Mouse (Mus musculus) midbrain, embryonic 11.5 days (tissue): ENCODE results near the gene Frmpd2. TPM values are rescaled to one million over a fixed set of nuclear protein-coding genes. Genes with fewer than 3 reads are reported as not detected.

Experiments used
- ATAC-seq: fragments of 200-750 bp; cut with Nextera tagmentation; 2 replicates; pipeline ENCODE4 v1.8.0; 2017; ENCODE audit warnings: moderate TSS enrichment, moderate library complexity; ENCODE audit not compliant: low FRiP score
- DNase-seq: peaks from one replicate; pipeline ENCODE4 v3.0.0; 2015; ENCODE audit warnings: low spot score; ENCODE audit errors: missing footprints
- H3K27ac ChIP-seq: fragments of 300-500 bp; sonication (generic); 2 replicates; pipeline ENCODE4 v1.5.1; 2014; ENCODE audit warnings: low read depth, low read length
- H3K27me3 ChIP-seq: fragments of 300-500 bp; sonication (generic); 2 replicates; pipeline ENCODE4 v1.6.1; 2014; ENCODE audit warnings: mild to moderate bottlenecking, low read length, moderate library complexity, mixed read lengths; ENCODE audit not compliant: control insufficient read depth, insufficient read depth
- H3K36me3 ChIP-seq: fragments of 300-500 bp; sonication (generic); 2 replicates; pipeline ENCODE4 v1.6.1; 2014; ENCODE audit warnings: mild to moderate bottlenecking, low read length, moderate library complexity, mixed read lengths; ENCODE audit not compliant: control insufficient read depth, insufficient read depth
- H3K4me1 ChIP-seq: fragments of 300-500 bp; sonication (generic); 2 replicates; pipeline ENCODE4 v1.6.1; 2014; ENCODE audit warnings: low read length; ENCODE audit not compliant: control insufficient read depth, insufficient read depth
- H3K4me2 ChIP-seq: fragments of 300-500 bp; sonication (generic); 2 replicates; pipeline ENCODE4 v1.6.1; 2014; ENCODE audit warnings: mild to moderate bottlenecking, moderate library complexity
- H3K4me3 ChIP-seq: fragments of 300-500 bp; sonication (generic); 2 replicates; pipeline ENCODE4 v1.5.1; 2014; ENCODE audit warnings: low read depth, low read length
- H3K9ac ChIP-seq: fragments of 300-500 bp; sonication (generic); 2 replicates; pipeline ENCODE4 v1.6.1; 2014; ENCODE audit warnings: low read length
- H3K9me3 ChIP-seq: fragments of 300-500 bp; sonication (generic); 2 replicates; pipeline ENCODE4 v1.6.1; 2016; ENCODE audit warnings: low read length; ENCODE audit not compliant: control insufficient read depth
- WGBS: fragments of 180-500 bp; shearing (Covaris S2); extraction: QIAGEN DNeasy Blood & Tissue Kit; methylation state at CpG from one replicate; pipeline ENCODE4 v1.1.7; 2014; 5-methylcytosine and 5-hydroxymethylcytosine counted together
- polyA plus RNA-seq: library from polyadenylated mRNA; unstranded; fragments of >200 nt; fragmentation: Nextera tagmentation; extraction: Ambion mirVana; gene quantifications from 2 replicates; pipeline ENCODE4 v1.2.1, GENCODE M21; 2014

Gene Frmpd2
- polyA plus RNA-seq, 1 experiment from 2014 or later: 0.07 TPM

DNA sequence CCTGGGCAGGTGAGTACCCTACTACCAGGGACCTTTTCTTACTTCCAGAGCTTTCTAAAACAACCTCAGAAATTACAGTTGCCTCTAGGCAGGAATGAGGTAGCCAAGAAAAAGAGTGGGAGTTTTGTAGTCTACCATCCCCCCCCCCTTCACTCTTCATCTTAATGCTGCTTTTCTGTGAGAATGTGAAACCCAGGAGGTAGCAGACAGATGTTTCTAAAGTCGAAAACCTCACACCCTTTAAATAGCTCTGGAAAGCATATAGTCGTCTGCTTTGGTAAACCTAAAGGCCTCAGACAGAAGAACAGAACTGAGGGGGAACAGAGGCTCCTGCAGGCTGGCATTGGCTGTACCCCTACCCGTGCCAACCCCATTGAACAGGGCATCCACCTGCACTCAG, 77.2 kb downstream of the Frmpd2 start:
- no peak for ATAC-seq
- no peak for DNase-seq

DNA sequence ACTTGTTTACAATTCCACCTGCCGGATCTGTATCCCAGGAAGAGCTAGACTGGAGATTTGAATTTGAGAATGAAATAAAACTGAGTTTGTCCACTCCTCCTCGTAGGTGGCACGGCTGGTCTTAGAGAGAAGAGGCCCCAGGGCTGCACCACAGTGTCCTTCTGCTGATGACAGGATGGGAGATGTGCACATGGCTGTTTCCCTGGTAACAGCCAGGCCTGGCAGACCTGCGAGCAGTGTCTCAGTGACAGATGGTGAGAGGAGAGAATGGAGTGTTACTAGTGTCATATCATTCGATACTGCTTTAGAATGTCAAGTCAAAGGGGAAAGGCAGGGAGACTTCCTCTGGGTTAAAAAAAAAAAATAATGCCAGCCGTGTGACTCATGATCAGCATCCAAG, 78.4 kb downstream of the Frmpd2 start:
- Histone ChIP-seq H3K9ac (no peak overlapping the region), H3K27ac (no peak overlapping the region), H3K4me3 (no peak overlapping the region), H3K36me3 (no peaks in the 10 kb centered on the region), H3K4me2 (no peak overlapping the region), H3K9me3 (no peaks in the 10 kb centered on the region), H3K4me1 (no peaks in the 10 kb centered on the region), H3K27me3 (no peaks in the 10 kb centered on the region)
- no peak for DNase-seq
- 76% methylated on average over 6 of the region's 6 CpGs for WGBS
- ATAC-seq: no peak

More for the DNA sequence above, 77.2 kb downstream of the Frmpd2 start:
- 74% methylated on average over 3 of the region's 3 CpGs for WGBS
- H3K4me3 ChIP-seq: no peak overlapping the region
- no peaks in the 10 kb centered on the region for H3K36me3 ChIP-seq
- no peaks in the 10 kb centered on the region for H3K4me1 ChIP-seq
- H3K4me2 ChIP-seq: no peak overlapping the region
- H3K9me3 ChIP-seq: no peaks in the 10 kb centered on the region
- no peak overlapping the region for H3K9ac ChIP-seq
- no peak overlapping the region for H3K27ac ChIP-seq
- no peaks in the 10 kb centered on the region for H3K27me3 ChIP-seq

DNA sequence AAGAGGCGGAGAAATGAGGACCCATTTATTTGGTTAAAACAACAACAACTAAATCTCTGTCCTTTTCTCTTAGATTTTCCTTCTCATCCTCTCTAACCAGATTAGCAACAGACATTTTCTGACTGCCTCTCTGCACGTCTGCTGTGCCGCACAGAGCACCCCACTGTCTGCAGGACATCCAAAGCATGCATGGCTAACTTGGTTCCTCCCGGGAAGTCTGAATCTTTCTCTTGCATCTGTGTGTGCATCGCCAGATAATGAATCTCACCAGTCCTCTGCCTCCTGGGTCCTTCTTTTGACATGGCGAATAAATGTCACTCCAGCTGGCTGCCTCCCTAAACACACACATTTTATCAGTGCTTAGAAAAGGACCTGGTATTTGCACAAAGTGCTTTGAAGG, 99.2 kb downstream of the Frmpd2 start:
- Histone ChIP-seq H3K4me2 (no peak overlapping the region), H3K4me1 (peaks cover 3% of the 10 kb centered on the region; the same call in 1 of the 2 replicates)
- 17% methylated on average over 6 of the region's 6 CpGs for WGBS

DNA sequence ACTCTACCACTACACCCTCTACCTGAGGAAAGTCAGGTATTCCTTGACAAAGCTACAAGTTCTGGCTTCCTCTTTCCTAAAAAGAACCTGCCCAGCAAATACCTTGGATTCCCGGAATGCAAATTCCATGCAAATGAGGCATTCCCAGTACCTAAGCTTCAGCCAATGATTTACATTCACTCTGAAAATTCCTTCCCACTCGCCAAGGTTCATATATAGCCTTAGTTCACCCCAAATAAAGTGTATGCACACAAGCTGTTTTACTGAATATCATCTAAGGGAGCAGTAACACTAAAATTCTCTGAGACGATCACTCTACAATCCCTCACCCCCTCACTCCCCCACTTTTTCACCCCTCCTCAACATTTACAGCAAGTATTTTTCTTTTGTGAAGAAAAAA, 102.1 kb downstream of the Frmpd2 start:
- 74% methylated on average over 3 of the region's 3 CpGs for WGBS
- Histone ChIP-seq H3K9ac (no peak overlapping the region), H3K4me1 (peaks cover 3% of the 10 kb centered on the region; the same call in 1 of the 2 replicates), H3K4me2 (no peak overlapping the region), H3K36me3 (no peaks in the 10 kb centered on the region), H3K4me3 (no peak overlapping the region), H3K27ac (no peak overlapping the region), H3K9me3 (no peaks in the 10 kb centered on the region), H3K27me3 (no peaks in the 10 kb centered on the region)
- ATAC-seq (no peak), DNase-seq (no peak)

More for the DNA sequence above, 99.2 kb downstream of the Frmpd2 start:
- H3K27me3 ChIP-seq: no peaks in the 10 kb centered on the region
- ATAC-seq (no peak), DNase-seq (no peak)
- H3K4me3 ChIP-seq: no peak overlapping the region
- H3K9ac ChIP-seq: no peak overlapping the region
- no peaks in the 10 kb centered on the region for H3K36me3 ChIP-seq
- H3K27ac ChIP-seq: no peak overlapping the region
- H3K9me3 ChIP-seq: no peaks in the 10 kb centered on the region

DNA sequence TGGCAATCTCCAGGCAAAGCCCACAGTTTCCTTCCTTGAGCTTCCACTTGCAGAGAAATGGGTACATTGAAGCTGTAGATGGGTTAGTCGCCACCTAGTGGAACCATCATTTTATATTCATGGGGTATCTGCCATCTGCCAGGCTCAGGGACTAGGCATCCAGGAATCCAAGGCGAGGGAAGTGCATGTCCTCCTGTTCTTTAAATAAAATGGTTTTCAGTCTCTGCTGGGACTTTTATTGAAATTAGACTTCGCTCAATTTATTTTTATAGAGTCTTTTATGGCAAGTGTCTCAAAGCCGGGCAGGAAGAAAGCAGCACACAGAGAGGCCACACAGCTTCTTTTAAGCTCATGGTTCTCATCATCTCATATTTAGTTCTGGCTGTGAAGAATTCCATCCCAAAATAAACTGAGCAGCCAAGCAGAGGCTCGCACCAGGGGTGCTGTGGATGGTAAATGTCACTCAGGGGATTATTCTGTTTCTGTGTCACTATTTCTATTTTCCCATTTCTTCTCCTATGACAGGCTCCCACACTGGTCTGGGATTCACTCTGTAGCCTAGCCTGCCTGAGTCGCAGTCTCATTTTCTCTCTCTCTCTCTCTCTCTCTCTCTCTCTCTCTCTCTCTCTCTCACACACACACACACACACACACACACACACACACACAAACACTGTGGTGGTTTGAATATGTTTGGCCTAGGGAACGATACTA, 108.4 kb downstream of the Frmpd2 start:
- Histone ChIP-seq H3K9ac (no peak overlapping the region), H3K4me2 (no peak overlapping the region), H3K36me3 (no peaks in the 10 kb centered on the region), H3K4me1 (no peaks in the 10 kb centered on the region), H3K4me3 (no peak overlapping the region), H3K9me3 (no peaks in the 10 kb centered on the region), H3K27ac (no peak overlapping the region), H3K27me3 (no peaks in the 10 kb centered on the region)
- WGBS: 69% methylated on average over 7 of the region's 7 CpGs
- no peak for DNase-seq
- ATAC-seq: no peak

DNA sequence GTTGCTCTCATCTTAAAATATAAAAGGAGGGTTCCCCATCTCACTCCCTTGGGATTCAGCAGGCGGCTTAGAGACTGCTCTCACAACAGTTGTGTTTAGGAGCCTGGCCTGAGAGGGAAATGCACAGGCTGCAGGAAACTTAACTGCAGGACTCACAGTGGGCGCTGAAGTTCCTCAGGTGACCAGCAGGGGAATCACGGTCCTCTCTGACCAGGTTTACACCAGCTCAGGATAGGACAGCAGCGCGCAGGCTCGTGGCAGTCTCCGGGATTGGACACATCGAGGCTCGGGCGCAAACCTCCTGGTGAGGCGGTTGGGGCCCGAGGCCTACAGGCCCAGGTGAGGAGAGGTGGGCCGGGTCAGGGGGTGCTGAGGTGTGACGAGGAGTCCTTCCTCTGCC, 117.5 kb downstream of the Frmpd2 start, which contains the start of gene Ptpn20:
TSS of gene Ptpn20 (plus strand) at position 257 of the 400 bp plus-strand sequence.
- H3K27me3 ChIP-seq: no peaks in the 10 kb centered on the region
- no peak within 1 kb of the TSS for H3K4me2 ChIP-seq
- H3K9ac ChIP-seq: no peak within 1 kb of the TSS
- no peaks in the 10 kb centered on the region for H3K36me3 ChIP-seq
- H3K9me3 ChIP-seq: no peaks in the 10 kb centered on the region
- no peaks in the 10 kb centered on the region for H3K4me1 ChIP-seq
- ATAC-seq (no peak), DNase-seq (no peak)
- 60% methylated on average over 14 of the region's 14 CpGs for WGBS
- no peak within 1 kb of the TSS for H3K4me3 ChIP-seq
- no peak within 1 kb of the TSS for H3K27ac ChIP-seq

DNA sequence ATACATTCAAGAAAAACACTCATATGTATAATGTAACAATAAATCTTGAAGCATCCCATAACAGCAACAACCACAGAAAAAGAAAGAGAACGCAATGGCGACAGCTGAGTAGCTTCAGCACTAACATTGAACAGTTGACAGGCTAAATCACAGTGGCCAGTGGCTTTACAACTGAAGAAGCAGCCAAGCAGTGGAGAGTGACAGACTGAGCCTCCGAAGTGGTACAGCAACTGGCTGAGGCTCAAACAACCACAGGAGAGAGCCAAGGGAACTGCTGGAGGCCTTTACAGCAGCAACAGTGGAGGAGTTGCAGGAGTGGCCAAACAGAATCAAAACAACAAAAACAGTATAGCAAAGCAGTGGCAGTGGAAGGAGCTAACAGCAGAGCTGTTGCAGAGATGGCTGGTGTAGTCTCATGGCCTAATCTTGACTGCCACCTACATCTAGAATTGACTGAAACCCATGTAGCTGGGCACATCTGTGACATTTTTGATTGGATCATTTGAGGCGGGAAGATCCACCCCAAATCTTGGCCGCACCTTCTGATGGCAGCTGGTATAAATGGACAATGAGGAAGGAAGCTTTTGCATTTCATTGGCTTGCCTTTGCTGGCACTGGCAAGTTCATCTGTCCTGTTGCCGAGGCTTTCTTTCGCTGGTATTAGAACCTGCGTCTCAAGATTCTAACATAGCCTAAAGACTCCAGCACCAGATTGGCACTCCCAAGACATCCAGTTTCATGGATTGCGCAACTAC, 127.1 kb downstream of the Frmpd2 start:
- DNase-seq: no peak
- no peak for ATAC-seq
- Histone ChIP-seq H3K4me2 (no peak overlapping the region), H3K4me1 (no peaks in the 10 kb centered on the region), H3K27ac (no peak overlapping the region), H3K9me3 (no peaks in the 10 kb centered on the region), H3K36me3 (no peaks in the 10 kb centered on the region), H3K4me3 (no peak overlapping the region), H3K9ac (no peak overlapping the region), H3K27me3 (no peaks in the 10 kb centered on the region)
- 93% methylated on average over 9 of the region's 9 CpGs for WGBS

DNA sequence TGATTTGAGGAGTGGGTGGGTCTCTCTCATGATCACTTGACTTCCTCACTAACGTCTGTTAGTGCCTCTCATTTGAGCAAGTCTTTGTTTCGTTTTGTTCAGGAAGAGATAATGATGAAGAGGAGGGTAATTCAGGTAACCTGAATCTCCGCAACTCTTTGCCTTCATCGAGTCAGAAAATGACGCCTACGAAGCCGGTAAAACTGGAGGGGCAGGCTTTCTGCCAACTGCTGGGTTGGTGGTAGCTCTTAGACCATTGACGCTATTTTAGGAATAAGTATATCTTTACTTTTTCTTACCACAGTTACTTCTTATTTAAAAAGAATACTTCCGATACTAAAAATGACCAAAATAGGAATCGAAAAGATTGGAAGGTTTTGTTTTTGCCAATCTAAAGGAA, 135.9 kb downstream of the Frmpd2 start:
- Histone ChIP-seq H3K27ac (no peak overlapping the region), H3K36me3 (no peaks in the 10 kb centered on the region), H3K4me1 (no peaks in the 10 kb centered on the region), H3K9me3 (no peaks in the 10 kb centered on the region), H3K27me3 (no peaks in the 10 kb centered on the region), H3K4me2 (no peak overlapping the region), H3K4me3 (no peak overlapping the region), H3K9ac (no peak overlapping the region)
- WGBS: 89% methylated on average over 10 of the region's 10 CpGs
- ATAC-seq (no peak), DNase-seq (no peak)
